Mouse (Mus musculus): Measurements from ENCODE around the gene Mbl1.

DNA sequence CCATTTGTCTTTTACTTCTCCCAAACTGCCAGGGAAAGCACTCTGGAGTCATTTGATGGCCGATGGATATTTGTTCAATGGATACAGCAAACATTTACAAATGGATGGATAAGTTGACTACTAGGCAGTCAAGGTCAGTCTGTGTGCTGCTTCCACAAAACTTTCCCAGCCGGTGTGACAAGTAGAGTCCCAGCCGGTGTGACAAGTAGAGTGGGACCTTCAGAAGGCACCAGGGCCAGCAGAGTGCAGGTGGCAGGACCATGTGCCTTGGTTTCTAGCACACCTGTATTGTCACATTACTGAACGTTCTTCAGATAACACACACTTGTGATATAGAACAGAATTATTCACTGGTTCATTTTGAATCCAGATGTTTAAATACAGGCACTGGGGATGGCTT is 8.8 kb downstream of the Mbl1 start:
- no peak for TF ChIP-seq EP300 (IDR thresholded peaks at IDR 0.05; ENCODE audit: low read depth)
- TF ChIP-seq CTCF (IDR thresholded peaks at IDR 0.05; ENCODE audit: low read depth), result no peak
